Mouse (Mus musculus) olfactory bulb, adult 2 months (tissue): ENCODE data around the gene Dda1.

Experiments
- CTCF ChIP-seq: fragments of 200-500 bp; IDR thresholded peaks from 2 replicates; pipeline ENCODE4 v1.5.1; 2012; ENCODE audit warnings: low read depth, mild to moderate bottlenecking, low read length, moderate library complexity; ENCODE audit not compliant: insufficient read depth
- POLR2A ChIP-seq: fragments of 200-500 bp; IDR thresholded peaks from 2 replicates; pipeline ENCODE4 v1.6.1; 2012; ENCODE audit warnings: mild to moderate bottlenecking, low read depth, low read length, moderate library complexity; ENCODE audit not compliant: insufficient read depth

GRCm38 (mm10) chr8:71464513-71465500 is 4.2 kb upstream of the Dda1 start, which contains the start of gene Mrpl34:
- peak; percentile 56 for TF ChIP-seq CTCF
- peak; percentile 42 for TF ChIP-seq POLR2A
